Mouse (Mus musculus) mesoderm, embryonic 11.5 days (tissue): ENCODE measurements around the gene Cntd1.
"Not testable (repeated sequence)": the region's sequence is repeated elsewhere in the genome, so short reads cannot be mapped to it uniquely, and the experiment has no call there.

Experiments
- DNase-seq: peaks from one replicate; pipeline ENCODE4 v3.0.0-alpha.2; 2012; ENCODE audit warnings: low read depth, low spot score

The Cntd1 gene

DNA sequence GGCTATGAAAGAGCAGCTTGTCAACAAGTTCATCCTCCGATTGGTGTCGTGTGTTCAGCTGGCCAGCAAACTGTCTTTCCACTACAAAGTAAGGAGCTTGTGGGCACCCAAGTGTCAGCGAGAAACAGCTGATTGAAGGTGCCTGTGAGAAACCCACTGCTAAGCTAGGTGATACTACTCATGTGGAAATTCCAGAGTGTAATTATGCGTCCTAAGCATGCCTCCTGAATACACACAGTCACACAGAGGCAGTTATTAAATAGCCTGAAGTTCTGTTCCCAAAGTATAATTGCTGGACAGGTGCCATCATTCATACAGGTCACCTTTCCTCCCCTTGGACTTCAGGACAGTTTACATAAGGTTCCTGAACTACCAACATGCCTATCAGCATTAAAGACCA is 5.0 kb downstream of the Cntd1 start:
- no peak for DNase-seq

DNA sequence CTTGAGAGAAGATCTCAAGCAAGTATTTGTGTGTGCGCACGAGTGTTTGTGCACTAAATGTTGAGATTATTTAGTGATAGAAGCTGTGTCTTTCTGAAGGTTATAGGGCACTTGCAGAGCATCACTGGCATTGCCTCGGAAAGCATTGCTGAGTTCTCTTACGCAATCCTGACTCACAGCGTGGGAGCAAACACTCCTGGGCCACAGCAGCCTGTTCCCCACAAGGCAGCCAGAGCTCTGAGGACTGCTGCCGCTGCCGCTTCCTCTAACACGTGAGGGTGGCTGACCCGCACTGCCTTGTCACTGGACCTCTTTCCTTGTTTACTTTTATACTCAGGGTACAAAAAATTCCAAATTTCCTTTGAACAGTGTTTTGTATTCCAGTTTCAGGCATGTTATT is 8.5 kb downstream of the Cntd1 start:
- no peak for DNase-seq

DNA sequence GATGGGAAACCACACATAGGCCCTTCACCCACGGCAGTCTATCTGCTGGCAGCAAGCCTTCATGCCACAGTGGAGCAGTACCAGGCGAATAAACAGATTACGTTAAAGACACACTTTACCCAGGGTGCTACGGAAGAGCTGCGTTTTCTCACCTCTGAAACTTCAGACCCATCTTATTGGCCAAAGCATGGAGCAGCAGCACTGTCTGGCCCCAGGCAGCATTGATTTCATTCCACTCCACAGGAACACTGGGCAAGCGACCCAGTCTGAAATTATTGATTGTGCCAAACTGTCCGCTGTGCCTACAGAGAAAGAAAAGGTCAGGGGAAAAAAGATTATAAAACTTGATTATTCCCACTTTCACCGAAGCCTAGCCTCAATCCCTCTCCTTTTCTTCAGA is 12.4 kb downstream of the Cntd1 start:
- DNase-seq: no peak

DNA sequence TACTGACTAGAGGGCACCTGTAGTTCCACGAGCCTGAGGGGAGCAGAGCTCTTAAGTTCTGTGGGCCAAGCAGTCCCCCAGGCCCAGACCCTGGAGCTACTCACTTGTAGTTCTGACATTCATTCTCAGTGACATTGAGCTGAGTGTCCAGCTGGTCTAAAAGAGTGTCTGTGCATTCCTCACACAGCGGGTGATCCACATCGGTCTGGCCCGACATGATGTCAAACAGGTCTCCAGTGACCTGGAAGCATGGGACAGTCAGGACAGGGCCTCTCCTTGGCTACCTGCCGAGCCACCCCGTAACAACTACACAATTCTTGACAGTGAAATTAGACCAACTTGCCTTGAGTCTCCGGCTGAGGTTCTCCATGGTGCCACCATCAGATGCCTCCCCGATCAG is 16.4 kb downstream of the Cntd1 start:
- DNase-seq: no peak

DNA sequence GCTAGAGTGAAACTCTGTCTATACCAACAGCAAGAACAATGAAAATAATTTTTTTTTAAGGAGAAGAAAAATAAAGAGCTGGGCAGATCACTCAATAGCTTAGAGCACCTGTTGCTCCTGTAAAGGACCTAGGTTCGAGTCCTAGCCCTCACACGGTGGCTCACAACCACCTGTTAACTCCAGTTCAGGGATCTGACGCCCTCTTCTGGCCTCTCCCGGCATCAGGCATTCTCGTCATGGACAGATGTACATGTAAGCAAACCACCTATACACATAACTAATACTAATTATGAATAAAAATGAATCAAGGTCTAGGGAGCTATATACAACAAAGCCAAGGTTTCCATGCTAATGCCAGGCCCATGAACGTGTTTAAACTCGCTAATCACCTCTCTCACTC is 22.1 kb downstream of the Cntd1 start:
- DNase-seq: no peak

DNA sequence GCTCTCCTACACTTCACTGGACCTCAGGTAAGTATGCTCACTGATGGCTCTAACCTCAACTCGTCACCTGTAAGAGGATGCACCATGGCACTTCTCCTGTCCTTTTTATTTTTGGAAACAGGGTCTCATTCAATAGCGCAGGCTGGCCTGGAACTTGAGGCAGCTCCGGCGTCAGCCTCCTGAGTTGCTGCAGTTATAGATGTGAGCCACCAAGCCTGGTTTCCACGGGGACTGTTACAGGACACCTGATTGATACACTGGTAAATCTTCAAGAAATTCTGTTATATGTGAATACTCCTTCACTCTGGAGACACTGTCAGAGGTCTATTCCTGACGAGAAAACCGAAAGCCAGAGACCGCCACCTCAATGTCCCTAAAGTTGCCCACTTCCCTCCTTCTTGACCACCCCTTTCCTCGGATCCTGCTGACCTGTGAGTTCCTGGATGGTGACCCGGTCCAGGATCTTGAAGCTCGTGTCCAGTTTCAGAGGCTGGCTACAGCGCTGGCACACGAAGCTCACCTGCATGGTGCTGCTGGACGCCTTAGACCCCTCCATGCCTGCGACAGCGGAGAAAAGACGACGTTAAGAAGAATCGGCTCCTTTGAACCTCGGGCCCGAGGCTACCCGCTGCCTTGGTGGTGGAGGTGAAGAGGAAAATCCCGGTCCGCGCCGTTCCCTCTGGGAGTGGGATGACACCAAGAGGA is 22.6 kb downstream of the Cntd1 start:
- no peak for DNase-seq

DNA sequence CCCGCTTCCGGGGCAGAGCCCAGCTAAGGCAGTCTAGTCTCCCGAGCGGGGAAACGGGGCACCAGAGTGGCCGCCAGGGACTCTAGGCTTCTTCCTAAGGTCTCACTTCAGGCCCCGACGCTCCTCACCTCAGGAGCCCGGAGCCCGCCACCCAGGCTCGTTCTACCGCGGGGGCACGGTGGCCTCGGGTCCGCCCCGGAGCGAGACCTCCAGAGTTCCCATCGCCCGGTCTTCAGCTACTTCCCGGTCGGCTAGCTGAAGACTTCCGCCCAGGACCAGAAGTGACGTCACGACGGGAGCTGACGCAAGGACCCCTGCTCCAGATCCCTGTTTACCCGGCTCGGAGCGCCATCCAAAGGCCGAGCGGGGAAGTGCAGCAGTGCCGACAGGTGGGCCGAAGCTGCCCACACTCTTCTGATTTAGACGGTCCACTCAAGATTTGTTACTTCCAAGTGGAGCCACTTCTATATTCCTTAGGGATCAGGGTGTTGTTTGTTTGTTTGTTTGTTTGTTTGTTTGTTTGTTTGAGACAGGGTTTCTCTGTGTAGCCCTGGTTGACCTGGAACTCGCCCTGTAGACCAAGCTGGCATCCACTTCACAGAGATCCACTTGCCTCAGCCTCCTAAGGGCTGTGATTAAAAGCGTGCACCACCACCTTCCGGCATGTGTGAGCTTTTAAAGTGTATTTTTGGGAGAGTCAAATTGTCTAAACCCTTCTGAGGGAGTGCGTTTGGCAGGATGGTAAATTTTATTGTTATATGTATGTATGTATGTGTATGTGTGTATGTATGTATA is 23.4 kb downstream of the Cntd1 start, which contains the start of gene Becn1:
Gene Becn1 (minus strand): TSS at position 283 of the 795 bp plus-strand sequence.
- DNase-seq: peak; percentile 97

DNA sequence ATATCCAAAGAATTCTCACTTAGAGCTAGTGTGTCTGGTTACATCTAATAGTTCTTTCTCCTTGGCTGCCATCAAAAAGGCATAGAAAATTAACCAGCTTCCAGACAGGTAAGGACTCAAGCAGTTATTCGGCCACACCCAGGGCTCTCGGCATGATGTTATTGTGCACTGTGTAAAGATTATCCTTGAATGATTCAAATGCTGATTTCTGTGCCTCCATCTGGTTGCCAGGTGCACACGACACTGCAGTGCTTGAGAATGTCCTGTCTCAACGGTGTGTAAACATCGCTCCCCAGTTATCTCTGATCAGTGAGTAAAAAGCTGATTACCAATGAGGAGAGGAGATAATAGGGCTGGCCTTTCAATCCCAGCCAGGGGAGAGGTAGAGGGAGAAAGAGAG is 28.9 kb downstream of the Cntd1 start:
- no peak for DNase-seq

DNA sequence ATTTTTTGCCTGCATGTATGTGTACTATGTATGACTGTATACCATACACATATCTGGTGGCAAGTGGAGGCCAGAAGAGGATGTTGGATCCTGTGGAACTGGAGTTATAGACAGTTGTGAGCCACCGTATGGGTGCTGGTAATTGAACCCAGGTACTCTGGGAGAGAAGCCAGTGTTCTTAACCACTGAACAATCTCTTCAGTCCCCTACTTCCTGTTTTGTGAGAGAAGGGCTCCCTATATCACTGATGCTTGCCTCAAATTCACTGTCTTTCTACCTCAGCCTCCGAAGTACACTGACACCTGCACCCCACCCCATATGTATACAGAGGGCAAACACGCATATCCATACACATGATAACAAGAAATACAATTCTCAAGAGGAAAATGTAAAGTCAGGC is 32.3 kb downstream of the Cntd1 start:
- no peak for DNase-seq

DNA sequence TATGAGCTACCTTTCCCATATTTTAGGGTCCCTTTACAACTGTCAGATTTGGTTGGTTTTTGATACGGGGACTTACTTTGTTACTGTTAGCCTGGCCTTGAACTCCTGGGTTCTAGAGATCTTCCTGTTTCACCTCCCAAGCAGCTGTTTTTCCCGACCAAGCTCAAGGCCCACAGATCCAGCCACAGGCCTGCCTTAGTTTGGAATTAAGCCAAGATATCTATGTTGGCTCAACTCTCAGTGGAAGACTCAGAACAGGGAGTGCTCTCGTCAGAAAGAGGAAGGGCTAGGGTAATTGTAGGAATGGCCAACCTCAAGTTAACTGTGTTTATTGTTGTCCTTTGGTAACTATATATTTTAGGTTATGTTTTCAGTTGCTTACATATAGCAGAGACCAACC is 33.3 kb downstream of the Cntd1 start:
- no peak for DNase-seq

DNA sequence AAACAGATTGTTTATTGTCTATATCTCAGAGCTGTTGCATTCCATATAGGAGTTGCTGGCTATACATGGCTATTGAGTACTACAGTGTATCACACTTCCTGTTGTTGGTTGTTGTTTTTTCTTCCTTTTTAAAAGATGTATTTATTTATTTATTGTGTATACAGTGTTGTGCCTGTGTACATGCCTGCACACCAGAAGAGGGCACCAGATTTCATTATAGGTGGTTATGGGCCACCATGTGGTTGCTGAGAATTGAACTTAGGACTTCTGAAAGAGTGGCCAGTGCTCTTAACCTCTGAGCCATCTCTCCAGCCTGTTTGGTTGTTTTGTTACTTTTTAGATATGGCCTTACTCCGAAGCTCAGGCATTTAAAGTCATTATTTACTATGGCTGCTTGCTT is 35.8 kb downstream of the Cntd1 start:
- DNase-seq: no peak

DNA sequence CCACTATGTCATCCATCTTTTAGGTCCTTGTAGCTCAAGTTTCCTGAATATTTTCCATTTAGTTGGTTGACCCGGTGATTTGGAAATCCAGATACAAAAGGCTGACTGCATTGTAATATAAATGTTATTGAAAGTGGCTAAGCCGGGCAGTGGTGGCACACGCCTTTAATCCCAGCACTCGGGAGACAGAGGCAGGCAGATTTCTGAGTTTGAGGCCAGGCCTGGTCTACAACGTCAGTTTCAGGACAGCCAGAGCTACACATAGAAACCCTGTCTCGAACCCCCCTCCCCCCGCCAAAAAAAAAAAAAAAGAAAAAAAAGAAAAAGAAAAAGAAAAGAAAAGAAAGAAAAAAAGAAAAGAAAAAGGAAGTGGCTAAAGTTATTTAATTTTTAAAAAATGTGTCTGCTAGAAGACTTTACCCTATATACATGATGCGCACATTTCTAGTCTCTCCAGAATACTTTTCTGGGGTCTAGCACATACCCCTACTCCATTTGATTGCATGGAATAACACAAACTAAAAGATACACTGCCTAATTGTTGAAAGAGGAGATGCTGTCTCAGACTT is 36.4 kb downstream of the Cntd1 start:
- DNase-seq: no peak

DNA sequence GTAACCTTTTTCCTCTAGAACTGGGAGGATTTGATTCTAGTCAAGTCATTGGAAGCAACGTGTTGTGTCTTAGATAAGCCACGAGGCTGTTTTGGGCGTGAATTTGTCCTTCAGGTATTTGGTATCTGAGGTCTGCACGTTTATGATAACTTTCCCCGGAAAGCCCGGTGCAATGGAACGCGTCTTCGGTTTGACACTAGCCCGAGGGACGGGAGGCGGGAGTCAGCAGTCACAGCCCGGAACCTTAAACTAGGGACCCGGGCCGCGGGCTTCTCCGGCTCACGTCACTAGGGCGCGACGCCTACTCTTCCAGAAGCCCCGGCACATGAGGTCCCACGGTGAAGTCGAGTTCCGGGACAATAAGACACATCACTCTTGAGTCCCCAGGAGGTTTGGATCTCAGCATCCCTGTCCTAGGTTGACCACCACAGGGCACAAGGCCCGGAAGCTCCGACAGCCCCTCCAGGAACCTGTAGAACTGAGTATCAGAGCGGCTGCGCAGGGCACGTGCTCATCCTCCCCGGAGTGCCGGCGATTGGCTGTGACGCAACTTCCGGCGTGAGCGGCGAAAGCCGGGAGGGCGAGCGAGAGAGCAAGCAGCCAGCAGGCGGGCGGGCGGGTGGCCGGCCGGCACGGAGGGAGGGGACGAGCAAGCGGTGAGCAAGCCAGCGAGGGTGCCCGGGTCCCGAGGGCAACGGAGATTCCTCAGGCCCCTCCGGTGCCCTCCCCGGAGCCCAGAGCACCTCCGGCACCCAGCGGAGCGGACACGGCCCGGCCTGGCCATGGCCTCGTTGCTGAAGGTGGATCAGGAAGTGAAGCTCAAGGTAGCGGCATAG is 37.1 kb downstream of the Cntd1 start, which contains the start of gene Psme3:
Gene Psme3 (plus strand): TSS at position 549 of the 836 bp plus-strand sequence.
- DNase-seq: peak; percentile 93

DNA sequence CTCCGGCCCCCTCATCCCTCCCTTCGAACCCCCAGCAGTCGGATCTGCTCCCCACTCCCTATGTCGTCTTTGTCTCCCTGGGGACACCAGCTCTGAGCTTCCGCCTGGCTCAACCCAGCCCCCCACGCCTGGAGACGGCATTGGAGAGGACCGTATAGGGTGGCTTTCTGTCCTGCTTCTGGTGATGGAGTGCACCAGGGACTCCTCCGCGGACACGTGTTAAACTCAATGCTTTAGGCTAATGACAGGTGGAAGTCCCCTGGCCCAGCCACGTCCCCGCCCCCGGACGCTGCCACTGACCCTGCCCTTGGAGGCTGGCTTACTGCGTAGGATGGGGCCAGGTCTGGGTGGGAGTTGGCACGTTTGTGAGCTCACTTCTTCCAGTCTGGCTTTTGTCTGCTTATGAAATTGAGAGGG is 37.7 kb downstream of the Cntd1 start:
- peak; percentile 26 for DNase-seq

DNA sequence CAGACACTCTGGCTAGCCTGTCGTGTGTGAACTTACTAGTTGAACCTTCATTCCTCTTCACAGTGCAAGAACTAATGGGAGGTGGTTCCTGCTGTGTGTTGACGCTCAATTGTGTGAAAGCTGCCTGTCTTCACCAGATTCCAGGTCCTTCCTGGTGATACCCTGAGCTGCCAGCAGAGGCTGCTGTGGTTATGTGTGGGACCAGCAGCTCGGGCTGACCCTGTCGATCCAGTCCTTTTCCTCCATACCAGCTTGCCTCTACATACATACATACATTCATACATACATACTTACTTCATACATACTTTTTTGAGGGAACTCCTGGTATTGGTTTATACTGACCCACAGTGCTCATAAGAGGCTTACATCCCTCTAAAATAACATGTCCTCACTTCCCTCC is 44.8 kb downstream of the Cntd1 start:
- DNase-seq: peak; percentile 74

DNA sequence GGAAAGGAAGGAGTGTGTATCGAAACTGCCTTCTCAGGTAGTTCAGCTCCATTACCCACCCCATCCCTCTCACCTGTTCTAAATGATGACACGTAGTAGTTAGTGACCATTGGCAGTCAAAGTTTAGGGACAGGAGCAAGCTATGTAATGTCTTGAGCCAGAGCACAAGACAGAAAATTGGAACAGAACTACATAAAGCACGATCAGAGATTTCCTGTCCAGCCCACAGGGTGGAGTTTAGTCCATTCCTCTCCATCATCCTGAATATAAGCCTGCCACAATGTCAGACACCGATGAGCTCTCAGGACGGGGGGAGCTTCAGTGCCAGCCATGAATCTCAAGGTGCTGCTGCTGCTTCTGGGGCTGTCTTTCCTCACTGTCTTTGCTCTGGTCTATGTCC is 46.0 kb downstream of the Cntd1 start, which contains the start of gene Aoc2:
Gene Aoc2 (plus strand): TSS at position 301 of the 400 bp plus-strand sequence.
- DNase-seq: no peak

DNA sequence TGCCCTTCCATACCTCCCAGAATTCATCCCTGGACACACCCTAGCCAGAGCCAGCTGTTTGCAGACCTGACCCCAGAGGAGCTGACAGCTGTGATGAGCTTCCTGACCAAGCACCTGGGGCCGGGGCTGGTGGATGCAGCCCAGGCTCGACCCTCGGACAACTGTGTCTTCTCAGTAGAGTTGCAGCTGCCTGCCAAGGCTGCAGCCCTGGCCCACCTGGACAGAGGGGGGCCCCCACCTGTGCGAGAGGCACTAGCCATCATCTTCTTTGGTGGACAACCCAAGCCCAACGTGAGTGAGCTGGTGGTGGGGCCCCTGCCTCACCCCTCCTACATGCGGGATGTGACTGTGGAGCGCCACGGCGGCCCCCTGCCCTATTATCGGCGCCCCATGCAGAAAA is 46.4 kb downstream of the Cntd1 start:
- not testable (repeated sequence) for DNase-seq

DNA sequence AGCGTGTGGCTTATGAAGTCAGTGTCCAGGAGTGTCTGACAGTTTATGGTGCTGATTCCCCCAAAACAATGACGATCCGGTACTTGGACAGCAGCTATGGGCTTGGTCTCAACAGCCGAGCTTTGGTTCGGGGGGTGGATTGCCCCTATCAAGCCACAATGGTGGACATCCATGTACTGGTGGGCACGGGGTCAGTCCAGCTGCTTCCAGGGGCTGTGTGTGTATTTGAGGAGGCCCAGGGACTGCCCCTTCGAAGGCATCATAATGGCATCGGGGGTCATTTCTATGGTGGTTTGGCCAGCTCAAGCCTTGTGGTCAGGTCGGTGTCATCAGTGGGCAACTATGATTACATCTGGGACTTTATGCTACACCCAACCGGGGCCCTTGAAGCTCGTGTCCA is 47.3 kb downstream of the Cntd1 start:
- DNase-seq: no peak

DNA sequence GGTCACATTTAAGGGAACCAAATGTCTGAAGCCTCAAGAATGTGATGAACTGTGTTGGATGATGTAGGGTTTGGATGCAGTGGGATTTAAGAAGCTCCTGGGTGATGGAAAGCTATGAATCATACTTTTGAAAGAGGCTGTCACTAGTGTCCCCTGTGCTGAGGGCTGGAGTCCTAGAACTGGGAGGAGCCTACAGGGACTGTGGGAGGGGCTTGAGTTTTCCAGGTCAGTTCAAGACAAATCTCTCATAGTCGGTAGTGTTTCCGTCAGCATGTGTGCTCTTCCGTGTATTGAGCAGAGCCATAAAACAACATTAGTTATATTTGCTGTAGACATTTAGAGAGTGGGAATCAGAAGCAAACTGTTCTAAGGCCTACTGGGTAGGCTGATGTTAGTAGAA is 48.5 kb downstream of the Cntd1 start:
- DNase-seq: no peak

DNA sequence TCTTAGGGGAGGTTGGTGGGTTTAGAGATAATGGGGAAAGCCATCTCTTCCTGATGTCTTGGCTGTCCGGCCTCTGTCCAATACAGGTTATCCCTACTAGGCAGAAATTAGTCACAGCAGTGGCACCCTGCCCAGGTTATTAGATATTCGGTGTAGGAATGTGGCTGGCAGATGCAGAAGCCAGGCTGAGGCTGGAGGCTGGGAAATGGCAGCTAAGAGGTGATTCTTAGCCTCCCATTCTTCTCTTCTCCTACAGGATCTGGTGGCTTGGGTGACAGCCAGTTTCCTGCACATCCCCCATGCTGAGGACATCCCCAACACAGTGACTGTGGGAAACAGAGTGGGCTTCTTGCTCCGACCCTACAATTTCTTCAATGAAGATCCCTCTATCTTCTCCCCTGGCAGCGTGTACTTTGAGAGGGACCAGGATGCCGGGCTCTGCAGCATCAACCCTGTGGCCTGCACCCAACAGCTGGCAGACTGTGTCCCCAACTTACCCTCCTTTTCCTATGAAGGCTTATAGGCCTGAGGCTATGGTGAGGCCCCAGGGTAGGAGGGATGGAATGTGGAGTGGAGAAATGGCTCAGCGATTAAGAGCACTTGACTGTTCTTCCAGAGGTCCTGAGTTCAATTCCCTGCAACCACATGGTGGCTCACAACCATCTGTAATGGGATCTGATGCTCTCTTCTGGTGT is 50.3 kb downstream of the Cntd1 start:
- no peak for DNase-seq

DNA sequence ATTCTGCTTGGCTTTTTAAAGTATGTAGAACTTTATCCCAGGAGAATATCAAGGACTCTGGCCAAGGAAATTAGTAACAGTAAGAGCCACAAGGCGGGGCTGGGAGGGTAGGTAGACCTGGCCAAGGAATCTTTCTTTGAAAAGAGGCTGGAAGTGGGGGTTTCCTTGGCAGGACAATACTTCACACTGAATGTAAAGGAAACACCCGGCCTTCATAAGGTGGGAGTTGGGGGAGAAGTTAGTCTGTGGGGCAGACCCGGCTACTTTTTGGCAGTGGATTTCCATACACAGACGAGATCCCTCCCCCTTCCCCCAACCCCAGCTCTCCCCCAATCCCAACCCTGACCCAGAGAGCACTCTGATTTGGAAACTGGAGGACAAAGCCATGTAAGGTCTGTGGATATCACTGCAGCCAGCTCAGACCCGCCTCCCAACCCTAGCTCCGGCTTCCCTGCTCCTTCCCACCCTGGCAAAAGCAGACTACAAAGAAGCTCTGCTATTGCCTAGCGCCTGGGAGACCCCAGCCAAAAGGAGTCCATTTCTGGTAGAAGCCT is 51.6 kb downstream of the Cntd1 start, which contains the start of gene Aoc3:
Gene Aoc3 (plus strand): TSS at position 235 of the 554 bp plus-strand sequence.
- DNase-seq: no peak
